Mouse (Mus musculus) heart, embryonic 12.5 days (tissue): Measurements from ENCODE around the gene Cfap206. TPM values are rescaled to one million over a fixed set of nuclear protein-coding genes. Genes with fewer than 3 reads are reported as not detected.

Experiments
- polyA plus RNA-seq: library from polyadenylated mRNA; unstranded; fragments of >200 nt; fragmentation: Nextera tagmentation; extraction: Ambion mirVana; gene quantifications from 2 replicates; pipeline ENCODE4 v1.2.1, GENCODE M21; 2016

The Cfap206 gene
- polyA plus RNA-seq, 1 experiment from 2014 or later, result 0.15 TPM

Other genes with a start within 250 kb of the Cfap206 start
- gene Akirin2, start 179.3 kb downstream of the Cfap206 start, polyA plus RNA-seq, result 61.3 and 63.2 TPM in 2 replicates
- gene Orc3, start 115.3 kb downstream of the Cfap206 start, polyA plus RNA-seq, result 76.2 and 82.2 TPM in 2 replicates
- 53.7 and 62.1 TPM in 2 replicates for gene Rars2, start 115.2 kb downstream of the Cfap206 start, polyA plus RNA-seq
- 46.1 and 48.6 TPM in 2 replicates for gene Slc35a1, start 42.8 kb downstream of the Cfap206 start, polyA plus RNA-seq
- gene Gm136, start 26.1 kb upstream of the Cfap206 start, polyA plus RNA-seq, result not detected in 2 replicates
- 53.7 TPM in 2 replicates for gene Smim8, start 48.2 kb upstream of the Cfap206 start, polyA plus RNA-seq
- gene Zfp292, start 152.8 kb upstream of the Cfap206 start, polyA plus RNA-seq, result 18.6 and 19.8 TPM in 2 replicates
- gene Cga, start 163.6 kb upstream of the Cfap206 start, polyA plus RNA-seq, result not detected in 2 replicates